Mouse (Mus musculus) right cerebral cortex, postnatal 36 days (tissue): ENCODE results near the gene Cacna1f.

Experiments used
- DNase-seq, 2 experiments: peaks; one replicate each; pipeline ENCODE4 v3.0.0; 2022; ENCODE audit warnings: low spot score in 2 of 2, mixed read lengths in 1 of 2

Gene Cacna1f

GRCm38 (mm10) chrX:7632560-7632959 lies 25.7 kb downstream of the Cacna1f start:
- no peak for DNase-seq

GRCm38 (mm10) chrX:7635101-7635500 lies 28.2 kb downstream of the Cacna1f start:
- peak; percentile 42 to 73 for DNase-seq

- peak; percentile 87 for DNase-seq
Observed at GRCm38 (mm10) chrX:7638401-7639091, 31.7 kb downstream of the Cacna1f start, which contains the start of gene Syp. TSS of gene Syp (plus strand) at chrX:7638471.

- DNase-seq, result no peak
Observed at GRCm38 (mm10) chrX:7639536-7640325, 32.8 kb downstream of the Cacna1f start.

GRCm38 (mm10) chrX:7640785-7641184 lies 33.9 kb downstream of the Cacna1f start:
- DNase-seq, result no peak

GRCm38 (mm10) chrX:7645349-7645748 lies 38.5 kb downstream of the Cacna1f start:
- DNase-seq, result peak; percentile 56 to 69

- DNase-seq, result peak in 1 of 2 experiments; percentile 62
Observed at GRCm38 (mm10) chrX:7648671-7649304, 41.9 kb downstream of the Cacna1f start.

GRCm38 (mm10) chrX:7657221-7657639 lies 50.3 kb downstream of the Cacna1f start, which contains the start of gene Prickle3:
TSS of gene Prickle3 (plus strand) at chrX:7657260.
- no peak for DNase-seq

GRCm38 (mm10) chrX:7658031-7658784 lies 51.3 kb downstream of the Cacna1f start:
- no peak for DNase-seq

- DNase-seq, result no peak
Observed at GRCm38 (mm10) chrX:7658785-7659589, 52.1 kb downstream of the Cacna1f start.

- DNase-seq, result no peak
Observed at GRCm38 (mm10) chrX:7661086-7661485, 54.2 kb downstream of the Cacna1f start.

- DNase-seq, result no peak
Observed at GRCm38 (mm10) chrX:7662936-7663335, 56.1 kb downstream of the Cacna1f start.

- no peak for DNase-seq
Observed at GRCm38 (mm10) chrX:7664791-7665190, 57.9 kb downstream of the Cacna1f start.

GRCm38 (mm10) chrX:7665739-7666502 lies 59.0 kb downstream of the Cacna1f start:
- no peak for DNase-seq

GRCm38 (mm10) chrX:7670390-7670881 lies 63.6 kb downstream of the Cacna1f start:
- no peak for DNase-seq

- no peak for DNase-seq
Observed at GRCm38 (mm10) chrX:7670921-7671623, 64.2 kb downstream of the Cacna1f start, which contains the start of gene Plp2. TSS of gene Plp2 (minus strand) at chrX:7671390.

GRCm38 (mm10) chrX:7672739-7673138 lies 65.9 kb downstream of the Cacna1f start:
- DNase-seq, result no peak

- no peak for DNase-seq
Observed at GRCm38 (mm10) chrX:7673578-7674281, 66.8 kb downstream of the Cacna1f start.
